Mouse (Mus musculus) CH12.LX (cell line): ENCODE data around the gene Zbtb22.

ENCODE experiments used
- BHLHE40 ChIP-seq: IDR thresholded peaks from 2 replicates; pipeline ENCODE4 v1.6.1; 2011; ENCODE audit warnings: mild to moderate bottlenecking, low read depth, low read length, improper control_type of control experiment
- CTCF ChIP-seq, 2 experiments: IDR thresholded peaks in 1 of 2; conservative IDR thresholded peaks in 1 of 2; 2 replicates each; pipeline ENCODE4 v1.5.1; 2011 to 2012; ENCODE audit warnings: low read depth in 2 of 2, low read length in 2 of 2, improper control_type of control experiment in 1 of 2, inconsistent platforms in 1 of 2, mild to moderate bottlenecking in 1 of 2, moderate library complexity in 1 of 2
- ETS1 ChIP-seq: conservative IDR thresholded peaks from 2 replicates; pipeline ENCODE4 v1.6.1; 2012; ENCODE audit warnings: low read depth, mild to moderate bottlenecking, inconsistent platforms, low read length, improper control_type of control experiment, moderate library complexity
- JUND ChIP-seq: conservative IDR thresholded peaks from 2 replicates; pipeline ENCODE4 v1.6.1; 2011; ENCODE audit warnings: low read depth, low read length, improper control_type of control experiment
- MAFK ChIP-seq: IDR thresholded peaks from 2 replicates; pipeline ENCODE4 v1.6.1; 2011; ENCODE audit warnings: low read length, improper control_type of control experiment; ENCODE audit not compliant: insufficient replicate concordance
- MAX ChIP-seq: IDR thresholded peaks from 2 replicates; pipeline ENCODE4 v1.6.1; 2011; ENCODE audit warnings: low read length, improper control_type of control experiment
- NELFE ChIP-seq: IDR thresholded peaks from 2 replicates; pipeline ENCODE4 v1.6.1; 2011; ENCODE audit warnings: low read depth, low read length, improper control_type of control experiment
- POLR2A ChIP-seq: IDR thresholded peaks from 2 replicates; pipeline ENCODE4 v1.6.1; 2011; ENCODE audit warnings: low read depth, mild to moderate bottlenecking, improper control_type of control experiment, low read length
- POLR2AphosphoS2 ChIP-seq: IDR thresholded peaks from 2 replicates; pipeline ENCODE4 v1.6.1; 2011; ENCODE audit warnings: low read depth, low read length, improper control_type of control experiment
- USF1 ChIP-seq: IDR thresholded peaks from 2 replicates; pipeline ENCODE4 v1.6.1; 2014; ENCODE audit warnings: low read depth, mild to moderate bottlenecking, inconsistent platforms, low read length, improper control_type of control experiment

GRCm38 (mm10) chr17:33931159-33931866 lies 15.6 kb downstream of the Zbtb22 start:
- no peak for TF ChIP-seq POLR2A
- no peak for TF ChIP-seq CTCF (conservative IDR thresholded peaks at IDR 0.05 in 1 of 2, IDR thresholded peaks at IDR 0.05 in 1 of 2; ENCODE audit: low read depth in 2 of 2, low read length in 2 of 2)
- no peak for TF ChIP-seq ETS1
- no peak for TF ChIP-seq POLR2AphosphoS2
- TF ChIP-seq MAFK, result no peak
- no peak for TF ChIP-seq MAX
- TF ChIP-seq USF1, result no peak
- TF ChIP-seq NELFE, result no peak
- TF ChIP-seq JUND, result no peak
- no peak for TF ChIP-seq BHLHE40
